Comparison of ENCODE assay signal across 8 mouse cellular contexts in the genomic region with DNA sequence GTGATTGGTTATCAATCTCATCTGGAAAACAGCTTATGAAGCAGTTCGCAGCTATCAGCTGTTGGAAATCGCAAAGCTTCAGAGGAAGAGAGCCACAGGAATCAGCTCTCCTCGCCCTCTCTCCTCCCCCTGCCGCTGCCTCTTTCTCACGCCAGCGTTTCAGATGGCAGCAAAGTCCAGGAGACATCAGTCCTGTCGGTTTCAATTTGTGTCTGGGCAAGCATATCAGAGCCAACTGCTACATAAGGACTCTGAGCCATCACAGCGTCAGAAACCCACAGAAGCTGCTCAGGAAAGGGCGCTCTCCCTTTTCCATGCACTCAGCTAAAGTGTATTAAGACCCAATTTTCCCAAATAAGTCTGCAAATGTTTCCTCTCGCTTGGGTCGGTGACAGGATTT.
DNase-seq lines count a peak whose midpoint lies in the region; ATAC-seq and TF ChIP-seq lines count a peak whose summit lies in the region.

No protein-coding gene starts in this region.

- no peak overlapping the region for H3K4me3 ChIP-seq in embryonic facial prominence, embryonic 12.5 days
- H3K4me3 ChIP-seq in limb, embryonic 10.5 days = no peak overlapping the region
- peak overlapping the region; percentile 20 for H3K4me3 ChIP-seq in midbrain, postnatal 0 days (ENCODE audit: low read depth, low read length)

- no peak overlapping the region for H3K27ac ChIP-seq in embryonic facial prominence, embryonic 12.5 days
- H3K27ac ChIP-seq in limb, embryonic 10.5 days = peak overlapping the region; percentile 46; the same call in 1 of the 2 replicates
- peak overlapping the region; percentile 38; the same call in 1 of the 2 replicates for H3K27ac ChIP-seq in midbrain, postnatal 0 days (ENCODE audit: low read depth, low read length)

- 0 out of 2 replicates have a peak, but pooled peaks have one; percentile 28 for ATAC-seq in embryonic facial prominence, embryonic 12.5 days (ENCODE audit: insufficient number of reproducible peaks, insufficient read depth, low FRiP score, low TSS enrichment)
- ATAC-seq in midbrain, postnatal 0 days (ENCODE audit: low FRiP score) = peak; percentile 71
- ATAC-seq in megakaryocyte progenitor cell, adult 5-6 weeks (replicated peaks; ENCODE audit: poor library complexity) = no peak

- peaks cover 17% of the 10 kb centered on the region for H3K4me1 ChIP-seq in embryonic facial prominence, embryonic 12.5 days
- peaks cover 18% of the 10 kb centered on the region for H3K4me1 ChIP-seq in limb, embryonic 10.5 days
- peaks cover 7% of the 10 kb centered on the region; the same call in 1 of the 2 replicates for H3K4me1 ChIP-seq in midbrain, postnatal 0 days (ENCODE audit: insufficient read depth, low read length)

- no peak for TF ChIP-seq CTCF in midbrain, postnatal 0 days (IDR thresholded peaks at IDR 0.05)

- H3K9ac ChIP-seq in embryonic facial prominence, embryonic 12.5 days = no peak overlapping the region; the same call in 1 of the 2 replicates
- H3K9ac ChIP-seq in midbrain, postnatal 0 days (replicated peaks; ENCODE audit: low read length, poor library complexity, severe bottlenecking) = peak overlapping the region; percentile 44; the same call in 1 of the 2 replicates

- peak overlapping the region; percentile 34 for H3K4me2 ChIP-seq in embryonic facial prominence, embryonic 12.5 days (replicated peaks)
- H3K4me2 ChIP-seq in midbrain, postnatal 0 days (ENCODE audit: low read depth, low read length, poor library complexity, severe bottlenecking) = peak overlapping the region; percentile 50

- no peaks in the 10 kb centered on the region for H3K27me3 ChIP-seq in embryonic facial prominence, embryonic 12.5 days
- no peaks in the 10 kb centered on the region for H3K27me3 ChIP-seq in limb, embryonic 10.5 days (ENCODE audit: low read depth, poor library complexity, severe bottlenecking)
- H3K27me3 ChIP-seq in midbrain, postnatal 0 days (ENCODE audit: insufficient read depth, low read length) = no peaks in the 10 kb centered on the region

- whole genome bisulfite sequencing in embryonic facial prominence, embryonic 12.5 days = 12% methylated on average over 11 of the region's 11 CpGs
- 25% methylated on average over 11 of the region's 11 CpGs for WGBS in limb, embryonic 10.5 days
- WGBS in midbrain, postnatal 0 days = 6% methylated on average over 11 of the region's 11 CpGs

- no peaks in the 10 kb centered on the region for H3K36me3 ChIP-seq in embryonic facial prominence, embryonic 12.5 days
- peaks cover 4% of the 10 kb centered on the region; the same call in 1 of the 2 replicates for H3K36me3 ChIP-seq in limb, embryonic 10.5 days
- no peaks in the 10 kb centered on the region for H3K36me3 ChIP-seq in midbrain, postnatal 0 days (ENCODE audit: insufficient read depth, low read length)

- intact Hi-C loops in left cerebral cortex, postnatal 10 days (cut with DNase I) = no loop called here
- intact Hi-C loops in heart, postnatal 10 days (cut with DNase I) = no loop called here

- peak; percentile 9 to 22 for DNase-seq in left cerebral cortex, postnatal 10 days (ENCODE audit: extremely low spot score in 1 of 2, low spot score in 2 of 2)
- DNase-seq in left cerebral cortex, adult 8-10 months (ENCODE audit: low spot score in 2 of 2) = no peak
- DNase-seq in heart, postnatal 10 days = peak; percentile 26 to 38
- peak; percentile 39 for DNase-seq in limb, embryonic 10.5 days (ENCODE audit: low spot score)
- DNase-seq in midbrain, postnatal 0 days (ENCODE audit: low spot score) = peak; percentile 89
- DNase-seq in urinary bladder, postnatal 4 days (ENCODE audit: low spot score in 2 of 2) = no peak

- no peaks in the 10 kb centered on the region for H3K9me3 ChIP-seq in embryonic facial prominence, embryonic 12.5 days
- H3K9me3 ChIP-seq in limb, embryonic 10.5 days (replicated peaks) = no peaks in the 10 kb centered on the region
- H3K9me3 ChIP-seq in midbrain, postnatal 0 days (ENCODE audit: low read length) = no peaks in the 10 kb centered on the region

Comparison
In these comparisons a context has a peak if more than half of its experiments do, and no peak if none do; other contexts are left out.
1. DNase-seq: peak in left cerebral cortex, postnatal 10 days (2 of 2), heart, postnatal 10 days (2 of 2), limb, embryonic 10.5 days (single experiment) and midbrain, postnatal 0 days (single experiment); none in left cerebral cortex, adult 8-10 months (0 of 2) and urinary bladder, postnatal 4 days (0 of 2).